Mouse (Mus musculus) hindbrain, embryonic 16.5 days (tissue): Measurements from ENCODE around the gene Mid2. TPM values are rescaled to one million over a fixed set of nuclear protein-coding genes. Genes with fewer than 3 reads are reported as not detected.
"Not testable (repeated sequence)": the region's sequence is repeated elsewhere in the genome, so short reads cannot be mapped to it uniquely, and the experiment has no call there.

ENCODE experiments used
- ATAC-seq: fragments of 200-750 bp; cut with Nextera tagmentation; 2 replicates; pipeline ENCODE4 v1.8.0; 2017; ENCODE audit warnings: moderate TSS enrichment, moderate library complexity
- H3K27ac ChIP-seq: fragments of 300-500 bp; sonication (generic); 2 replicates; pipeline ENCODE4 v1.5.1; 2014; ENCODE audit warnings: low read depth, mild to moderate bottlenecking, control low read depth, low read length, moderate library complexity
- H3K27me3 ChIP-seq: fragments of 300-500 bp; sonication (generic); replicated peaks from 2 replicates; pipeline ENCODE4 v1.6.1; 2014; ENCODE audit warnings: low read length; ENCODE audit not compliant: control insufficient read depth, insufficient read depth
- H3K36me3 ChIP-seq: fragments of 300-500 bp; sonication (generic); 2 replicates; pipeline ENCODE4 v1.6.1; 2014; ENCODE audit warnings: mild to moderate bottlenecking, low read length, moderate library complexity, mixed read lengths; ENCODE audit not compliant: control insufficient read depth, insufficient read depth
- H3K4me1 ChIP-seq: fragments of 300-500 bp; sonication (generic); 2 replicates; pipeline ENCODE4 v1.6.1; 2014; ENCODE audit warnings: low read depth, low read length; ENCODE audit not compliant: control insufficient read depth, insufficient read depth
- H3K4me2 ChIP-seq: fragments of 300-500 bp; sonication (generic); 2 replicates; pipeline ENCODE4 v1.6.1; 2014; ENCODE audit warnings: mild to moderate bottlenecking, low read length, control low read depth, moderate library complexity
- H3K4me3 ChIP-seq: fragments of 300-500 bp; sonication (generic); 2 replicates; pipeline ENCODE4 v1.5.1; 2014; ENCODE audit warnings: mild to moderate bottlenecking, low read length, control low read depth, moderate library complexity
- H3K9ac ChIP-seq: fragments of 300-500 bp; sonication (generic); 2 replicates; pipeline ENCODE4 v1.6.1; 2014; ENCODE audit warnings: low read depth, mild to moderate bottlenecking, control low read depth, low read length, moderate library complexity
- H3K9me3 ChIP-seq: fragments of 300-500 bp; sonication (generic); 2 replicates; pipeline ENCODE4 v1.6.1; 2014; ENCODE audit warnings: mild to moderate bottlenecking, low read length, moderate library complexity; ENCODE audit not compliant: control insufficient read depth
- WGBS: fragments of 180-500 bp; shearing (Covaris S2); extraction: QIAGEN DNeasy Blood & Tissue Kit; methylation state at CpG from one replicate; pipeline ENCODE4 v1.1.7; 2014; 5-methylcytosine and 5-hydroxymethylcytosine counted together
- polyA plus RNA-seq: library from polyadenylated mRNA; unstranded; fragments of >200 nt; fragmentation: Nextera tagmentation; extraction: Ambion mirVana; gene quantifications from 2 replicates; pipeline ENCODE4 v1.2.1, GENCODE M21; 2015

Mid2 gene
- polyA plus RNA-seq, 1 experiment from 2014 or later: 5.9 TPM

GRCm38 (mm10) chrX:140697872-140698463 is 33.6 kb downstream of the Mid2 start:
- H3K27me3 ChIP-seq, H3K9ac ChIP-seq, H3K4me3 ChIP-seq, H3K9me3 ChIP-seq, H3K4me1 ChIP-seq, H3K36me3 ChIP-seq, H3K27ac ChIP-seq, H3K4me2 ChIP-seq, ATAC-seq: not testable (repeated sequence)
- 53% methylated on average over 6 of the region's 7 CpGs for WGBS

- no peak for ATAC-seq
- Histone ChIP-seq H3K36me3 (no peaks in the 10 kb centered on the region), H3K4me1 (no peaks in the 10 kb centered on the region), H3K4me3 (no peak overlapping the region), H3K9ac (no peak overlapping the region), H3K4me2 (no peak overlapping the region), H3K9me3 (no peaks in the 10 kb centered on the region), H3K27me3 (peaks cover 2% of the 10 kb centered on the region; the same call in 1 of the 2 replicates), H3K27ac (no peak overlapping the region)
- 87% methylated on average over 1 of the region's 1 CpGs for whole genome bisulfite sequencing
These were observed 38.8 kb downstream of the Mid2 start for GRCm38 (mm10) chrX:140703224-140703623.

DNA sequence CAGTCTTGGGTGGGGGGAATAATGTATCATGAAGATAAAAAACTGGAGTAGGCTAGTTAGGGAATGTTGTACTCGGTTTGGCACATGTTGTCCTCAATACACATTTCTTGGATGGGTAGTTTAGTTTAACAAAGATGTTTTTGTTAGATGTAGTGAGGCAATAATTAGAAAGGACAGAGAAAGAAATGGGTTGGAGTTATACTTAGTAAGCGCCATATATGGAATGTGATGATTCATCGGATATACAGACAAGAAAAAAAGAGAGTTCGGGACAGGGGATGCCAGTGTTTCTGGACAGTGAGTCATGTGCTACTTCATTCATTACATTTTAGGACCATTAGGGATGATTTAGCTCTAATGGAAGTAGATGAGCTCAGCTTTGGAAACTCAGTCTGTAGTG is 41.7 kb downstream of the Mid2 start:
- ATAC-seq: no peak
- 85% methylated on average over 4 of the region's 4 CpGs for WGBS
- no peaks in the 10 kb centered on the region for H3K4me1 ChIP-seq

DNA sequence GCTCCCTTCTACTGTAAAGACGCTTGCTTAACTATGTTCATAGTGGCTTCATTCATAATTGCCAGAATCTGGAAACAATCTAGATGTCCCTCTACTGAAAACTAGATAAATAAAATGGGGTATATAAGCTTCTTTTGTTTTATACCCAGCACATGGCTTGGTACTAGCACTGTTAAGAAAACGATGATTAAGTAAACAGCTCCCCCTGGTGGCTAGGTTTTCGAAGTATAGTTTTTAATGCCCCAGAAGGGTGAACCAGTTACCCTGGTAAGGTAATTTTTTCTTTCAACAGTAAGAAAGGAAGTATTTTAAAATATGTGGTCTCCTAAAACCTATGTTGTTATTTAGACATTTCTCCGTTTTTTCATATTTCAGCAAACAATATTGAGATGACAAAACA is 58.0 kb downstream of the Mid2 start:
- H3K27me3 ChIP-seq: no peaks in the 10 kb centered on the region; the same call in 1 of the 2 replicates
- no peaks in the 10 kb centered on the region for H3K36me3 ChIP-seq
- WGBS: 49% methylated on average over 4 of the region's 4 CpGs
- no peak for ATAC-seq
- H3K4me3 ChIP-seq: no peak overlapping the region
- no peaks in the 10 kb centered on the region for H3K4me1 ChIP-seq
- H3K9ac ChIP-seq: no peak overlapping the region
- no peak overlapping the region for H3K27ac ChIP-seq
- H3K4me2 ChIP-seq: no peak overlapping the region
- no peaks in the 10 kb centered on the region for H3K9me3 ChIP-seq

More for the DNA sequence above, 41.7 kb downstream of the Mid2 start:
- no peak overlapping the region for H3K4me3 ChIP-seq
- no peaks in the 10 kb centered on the region for H3K9me3 ChIP-seq
- no peaks in the 10 kb centered on the region for H3K36me3 ChIP-seq
- no peak overlapping the region for H3K4me2 ChIP-seq
- no peaks in the 10 kb centered on the region; the same call in 1 of the 2 replicates for H3K27me3 ChIP-seq
- H3K27ac ChIP-seq: no peak overlapping the region
- no peak overlapping the region for H3K9ac ChIP-seq

DNA sequence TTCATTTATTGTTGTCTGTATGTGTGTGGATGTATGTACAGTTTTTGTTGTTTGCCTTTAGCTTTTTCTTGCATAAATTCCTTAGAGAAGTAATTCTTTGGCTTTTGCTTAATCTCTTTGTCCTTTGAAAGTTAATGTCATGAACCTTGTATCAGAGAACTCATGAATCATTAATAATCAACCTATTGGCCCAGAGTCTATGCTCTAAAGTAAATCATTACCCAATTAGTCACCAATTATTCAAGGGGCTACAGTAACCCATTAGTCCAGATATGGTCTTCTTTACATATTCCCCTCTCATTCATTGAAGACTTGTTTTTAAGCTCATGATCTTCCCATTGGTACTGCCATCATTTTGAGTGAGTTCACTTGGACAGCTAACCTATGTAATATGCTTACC is 74.6 kb downstream of the Mid2 start:
- no peaks in the 10 kb centered on the region for H3K9me3 ChIP-seq
- no peaks in the 10 kb centered on the region for H3K36me3 ChIP-seq
- 0 out of 2 replicates have a peak, but pooled peaks cover 3% of the 10 kb centered on the region for H3K27me3 ChIP-seq
- no peak for ATAC-seq
- H3K4me2 ChIP-seq: no peak overlapping the region
- H3K4me3 ChIP-seq: no peak overlapping the region
- no peak overlapping the region for H3K27ac ChIP-seq
- no peaks in the 10 kb centered on the region for H3K4me1 ChIP-seq
- no peak overlapping the region for H3K9ac ChIP-seq

GRCm38 (mm10) chrX:140743213-140743612 is 78.8 kb downstream of the Mid2 start:
- WGBS: 50% methylated on average over 5 of the region's 5 CpGs
- Histone ChIP-seq H3K27ac (no peak overlapping the region), H3K4me1 (no peaks in the 10 kb centered on the region), H3K4me2 (no peak overlapping the region), H3K27me3 (no peaks in the 10 kb centered on the region), H3K9me3 (no peaks in the 10 kb centered on the region), H3K36me3 (no peaks in the 10 kb centered on the region), H3K4me3 (no peak overlapping the region), H3K9ac (no peak overlapping the region)
- ATAC-seq: no peak

DNA sequence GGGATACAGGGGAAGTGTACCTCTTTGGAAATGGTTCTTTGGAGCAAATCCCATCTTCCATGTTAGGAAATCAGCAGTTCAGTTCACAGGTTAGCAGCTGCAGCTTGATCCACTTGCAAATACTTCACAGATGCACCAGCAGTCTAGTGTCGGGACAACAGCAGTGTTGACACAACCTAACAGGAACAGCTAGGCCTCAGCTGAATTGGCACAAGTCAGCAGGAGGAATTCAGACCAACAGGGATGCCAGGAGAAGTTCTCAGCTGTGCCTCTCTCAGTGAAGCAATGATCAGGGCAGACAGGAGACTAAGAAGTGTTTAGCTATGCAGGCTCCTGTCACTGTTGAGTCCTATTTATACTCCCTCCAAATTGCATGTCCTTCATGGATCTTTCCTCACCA is 105.4 kb downstream of the Mid2 start:
- ATAC-seq: no peak
- no peaks in the 10 kb centered on the region for H3K36me3 ChIP-seq
- 75% methylated on average over 1 of the region's 1 CpGs for WGBS

GRCm38 (mm10) chrX:140805340-140805739 is 140.9 kb downstream of the Mid2 start:
- no peak overlapping the region for H3K4me2 ChIP-seq
- no peak overlapping the region for H3K4me3 ChIP-seq
- WGBS: 85% methylated on average over 2 of the region's 2 CpGs
- H3K27ac ChIP-seq: no peak overlapping the region
- ATAC-seq: no peak
- H3K27me3 ChIP-seq: no peaks in the 10 kb centered on the region; the same call in 1 of the 2 replicates
- H3K4me1 ChIP-seq: no peaks in the 10 kb centered on the region
- H3K9me3 ChIP-seq: no peaks in the 10 kb centered on the region
- no peak overlapping the region for H3K9ac ChIP-seq
- no peaks in the 10 kb centered on the region for H3K36me3 ChIP-seq

More for the DNA sequence above, 105.4 kb downstream of the Mid2 start:
- no peaks in the 10 kb centered on the region for H3K27me3 ChIP-seq
- H3K9ac ChIP-seq: no peak overlapping the region
- no peaks in the 10 kb centered on the region for H3K4me1 ChIP-seq
- H3K4me3 ChIP-seq: no peak overlapping the region
- H3K9me3 ChIP-seq: no peaks in the 10 kb centered on the region
- no peak overlapping the region for H3K27ac ChIP-seq
- H3K4me2 ChIP-seq: no peak overlapping the region

- H3K9ac ChIP-seq: no peak within 1 kb of the TSS
- H3K4me3 ChIP-seq: no peak within 1 kb of the TSS
- H3K36me3 ChIP-seq: no peaks in the 10 kb centered on the region
- no peaks in the 10 kb centered on the region for H3K9me3 ChIP-seq
- 95% methylated on average over 22 of the region's 22 CpGs for WGBS
- H3K27ac ChIP-seq: no peak within 1 kb of the TSS
- no peaks in the 10 kb centered on the region; the same call in 1 of the 2 replicates for H3K27me3 ChIP-seq
- no peak within 1 kb of the TSS for H3K4me2 ChIP-seq
- ATAC-seq: no peak
- H3K4me1 ChIP-seq: no peaks in the 10 kb centered on the region
These were observed 149.1 kb downstream of the Mid2 start, which contains the start of gene Tex13b for GRCm38 (mm10) chrX:140813312-140814006. Tex13b (minus strand) TSS chrX:140813433.
